Mouse (Mus musculus) right cerebral cortex, postnatal 36 days (tissue): ENCODE measurements around the gene Dync2h1.
"Not testable (repeated sequence)": the region's sequence is repeated elsewhere in the genome, so short reads cannot be mapped to it uniquely, and the experiment has no call there.

Source experiments
- DNase-seq, 2 experiments: peaks; one replicate each; pipeline ENCODE4 v3.0.0; 2022; ENCODE audit warnings: low spot score in 2 of 2, mixed read lengths in 1 of 2

Gene Dync2h1

GRCm38 (mm10) chr9:7184172-7184896 lies at the start of gene Dync2h1, which contains the start of gene Dcun1d5:
Gene Dync2h1 (minus strand): TSS chr9:7184446.
Gene Dcun1d5 (plus strand): TSS chr9:7184520.
- peak; percentile 88 to 90 for DNase-seq

GRCm38 (mm10) chr9:7221460-7221859 lies 37.2 kb upstream of the Dync2h1 start:
- DNase-seq = no peak

- DNase-seq = no peak
These were observed 36.8 kb upstream of the Dync2h1 start for GRCm38 (mm10) chr9:7221024-7221423.

GRCm38 (mm10) chr9:7216240-7216639 lies 32.0 kb upstream of the Dync2h1 start:
- DNase-seq = no peak

- not testable (repeated sequence) for DNase-seq
These were observed 6.4 kb upstream of the Dync2h1 start for GRCm38 (mm10) chr9:7190694-7191093.

GRCm38 (mm10) chr9:7184897-7185291 lies 648 bp upstream of the Dync2h1 start:
- peak; percentile 6 to 10 for DNase-seq

- DNase-seq = peak; percentile 95 to 96
These were observed 7.3 kb downstream of the Dync2h1 start for GRCm38 (mm10) chr9:7176618-7177610.

GRCm38 (mm10) chr9:7173756-7174155 lies 10.5 kb downstream of the Dync2h1 start:
- no peak for DNase-seq

GRCm38 (mm10) chr9:7167339-7167998 lies 16.8 kb downstream of the Dync2h1 start:
- DNase-seq = no peak

- DNase-seq = no peak
These were observed 23.6 kb downstream of the Dync2h1 start for GRCm38 (mm10) chr9:7160688-7161087.

GRCm38 (mm10) chr9:7159718-7160117 lies 24.5 kb downstream of the Dync2h1 start:
- DNase-seq = no peak

- no peak for DNase-seq
These were observed 25.6 kb downstream of the Dync2h1 start for GRCm38 (mm10) chr9:7158605-7159004.

GRCm38 (mm10) chr9:7154391-7154790 lies 29.9 kb downstream of the Dync2h1 start:
- no peak for DNase-seq

GRCm38 (mm10) chr9:7122863-7123262 lies 61.4 kb downstream of the Dync2h1 start:
- no peak for DNase-seq

- DNase-seq = no peak
These were observed 74.1 kb downstream of the Dync2h1 start for GRCm38 (mm10) chr9:7110166-7110565.

GRCm38 (mm10) chr9:7101361-7101760 lies 82.9 kb downstream of the Dync2h1 start:
- no peak for DNase-seq

- no peak for DNase-seq
These were observed 109.6 kb downstream of the Dync2h1 start for GRCm38 (mm10) chr9:7074625-7075024.

- no peak for DNase-seq
These were observed 113.4 kb downstream of the Dync2h1 start for GRCm38 (mm10) chr9:7070846-7071245.

- DNase-seq = no peak
These were observed 133.7 kb downstream of the Dync2h1 start for GRCm38 (mm10) chr9:7050588-7050987.

- DNase-seq = no peak
These were observed 141.5 kb downstream of the Dync2h1 start for GRCm38 (mm10) chr9:7042635-7043273.

GRCm38 (mm10) chr9:7041231-7041630 lies 143.0 kb downstream of the Dync2h1 start:
- DNase-seq = no peak
